Mouse (Mus musculus): ENCODE data around the gene Ube2q2.
A peak's percentile ranks its signal among the peaks of the same experiment; 100 is the strongest.
"Not testable (repeated sequence)": the region's sequence is repeated elsewhere in the genome, so short reads cannot be mapped to it uniquely, and the experiment has no call there.

The Ube2q2 gene

DNA sequence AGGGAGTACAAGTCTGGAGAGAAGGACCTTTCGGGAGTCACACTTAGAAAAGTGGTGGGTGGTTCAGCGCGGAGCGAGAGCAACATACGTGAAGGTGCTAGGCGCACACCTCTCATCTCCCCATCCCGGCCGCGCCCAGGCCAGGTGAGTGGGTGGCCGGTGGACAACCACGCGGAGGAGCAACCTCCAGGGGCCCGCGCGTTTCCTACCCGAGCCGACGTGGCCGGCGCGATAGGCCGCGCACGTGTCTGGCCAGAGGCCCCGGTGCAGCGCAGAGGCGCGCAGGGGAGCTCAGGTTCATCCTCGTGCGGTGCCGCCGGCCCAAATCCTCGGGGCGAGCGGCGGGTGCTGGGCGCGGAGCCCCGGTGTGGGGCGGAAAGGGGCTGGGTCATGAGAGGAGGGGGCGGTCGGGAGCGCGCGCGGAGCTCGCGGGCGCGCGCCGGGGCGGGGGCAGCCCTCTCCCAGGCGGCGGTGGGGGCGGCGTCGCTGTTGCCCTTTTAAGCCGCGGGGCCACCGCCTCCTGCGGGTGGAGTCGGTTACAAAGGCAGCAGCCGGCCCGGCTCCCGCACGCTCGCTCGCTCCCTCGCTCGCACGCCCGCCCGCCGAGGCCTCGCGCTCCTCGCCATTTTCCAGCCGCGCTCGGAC is at the start of gene Ube2q2:
TSS of gene Ube2q2 (plus strand) at position 1 of the 645 bp plus-strand sequence.
- peak in 1 of 2 experiments; percentile 51 for DNase-seq (ENCODE audit: low spot score in 2 of 2)

DNA sequence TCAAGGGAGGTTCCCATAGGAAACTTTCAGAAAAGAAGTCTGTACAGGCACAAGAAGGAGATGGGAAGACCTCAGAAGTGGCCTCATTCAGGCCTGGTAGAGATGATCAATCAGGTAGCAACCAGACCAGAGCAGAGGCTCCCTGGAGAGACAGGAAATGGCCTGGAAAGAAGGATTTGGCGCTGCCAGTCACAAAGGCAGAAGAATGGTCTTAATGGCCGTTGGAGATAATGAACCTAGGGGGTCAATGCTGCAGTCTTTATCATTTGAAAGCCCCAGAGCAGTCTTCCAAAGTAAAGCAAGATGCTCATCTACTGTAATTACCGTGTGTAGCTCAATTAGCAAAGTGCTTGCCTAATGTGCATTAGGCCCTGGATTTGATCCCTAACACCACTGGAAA is 47.5 kb upstream of the Ube2q2 start:
- DNase-seq (ENCODE audit: low spot score in 2 of 2), result no peak

DNA sequence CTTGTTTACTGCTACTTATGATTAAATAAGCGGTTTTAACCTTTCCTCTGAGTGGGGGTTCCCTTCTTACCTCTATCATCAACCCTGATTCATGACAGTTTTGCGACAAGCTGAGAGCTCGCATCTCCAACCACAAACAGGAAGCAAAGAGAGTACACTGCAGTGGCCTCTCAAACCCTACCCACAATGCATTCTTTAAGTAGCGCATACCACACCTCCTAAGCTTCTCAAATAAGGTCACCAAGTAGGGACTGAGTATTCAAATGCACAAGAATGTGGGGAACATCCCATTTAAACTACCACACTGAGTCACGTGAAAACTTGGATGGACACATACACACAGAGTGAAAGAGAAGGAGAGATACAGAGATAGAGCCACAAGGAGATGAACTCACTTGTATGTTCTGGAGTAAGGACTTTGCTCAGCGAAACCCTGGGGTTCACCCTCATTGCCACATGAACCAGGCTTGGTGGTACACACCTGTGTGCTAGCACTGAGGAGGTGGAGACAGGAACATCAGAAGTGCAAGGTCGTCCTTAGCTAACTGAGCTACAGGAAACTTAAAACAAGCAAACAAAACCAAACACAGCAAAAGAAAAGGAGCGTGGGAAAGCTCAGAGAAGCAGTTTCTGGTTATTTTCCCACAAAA is 46.3 kb upstream of the Ube2q2 start:
- DNase-seq (ENCODE audit: low spot score in 2 of 2), result no peak

DNA sequence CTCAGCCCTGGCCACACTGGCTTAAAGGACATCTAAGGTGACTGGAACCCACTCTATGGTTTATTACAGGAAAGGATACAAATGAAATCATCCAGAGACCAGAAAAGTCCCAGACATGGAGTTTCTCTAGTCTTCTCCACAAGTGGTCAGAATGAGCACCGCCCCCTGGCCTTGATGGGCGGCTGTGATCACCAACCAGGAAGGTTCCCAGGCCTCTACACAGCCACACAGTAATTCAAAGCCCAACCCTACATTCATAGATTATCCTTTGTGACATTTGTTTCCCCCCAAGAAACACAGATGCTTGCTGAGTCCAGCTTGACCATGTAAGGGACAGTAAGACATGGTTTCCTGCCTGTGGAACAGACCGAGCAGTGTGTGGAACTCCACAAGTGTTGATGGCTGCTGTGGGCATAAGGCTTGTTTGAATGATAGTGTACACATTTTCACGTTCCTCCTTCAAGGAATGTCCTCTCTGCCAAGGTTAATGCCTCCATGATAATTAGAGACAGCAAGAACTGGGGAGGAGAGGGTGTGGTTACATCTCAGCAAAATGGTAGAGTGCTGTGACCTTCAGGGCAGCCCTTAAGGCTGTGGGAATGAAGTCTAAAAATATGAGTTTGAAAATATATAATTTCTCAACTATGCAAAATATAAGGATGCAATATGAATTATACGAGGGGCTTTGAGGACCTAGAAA is 45.6 kb upstream of the Ube2q2 start:
- DNase-seq (ENCODE audit: low spot score in 2 of 2), result no peak

DNA sequence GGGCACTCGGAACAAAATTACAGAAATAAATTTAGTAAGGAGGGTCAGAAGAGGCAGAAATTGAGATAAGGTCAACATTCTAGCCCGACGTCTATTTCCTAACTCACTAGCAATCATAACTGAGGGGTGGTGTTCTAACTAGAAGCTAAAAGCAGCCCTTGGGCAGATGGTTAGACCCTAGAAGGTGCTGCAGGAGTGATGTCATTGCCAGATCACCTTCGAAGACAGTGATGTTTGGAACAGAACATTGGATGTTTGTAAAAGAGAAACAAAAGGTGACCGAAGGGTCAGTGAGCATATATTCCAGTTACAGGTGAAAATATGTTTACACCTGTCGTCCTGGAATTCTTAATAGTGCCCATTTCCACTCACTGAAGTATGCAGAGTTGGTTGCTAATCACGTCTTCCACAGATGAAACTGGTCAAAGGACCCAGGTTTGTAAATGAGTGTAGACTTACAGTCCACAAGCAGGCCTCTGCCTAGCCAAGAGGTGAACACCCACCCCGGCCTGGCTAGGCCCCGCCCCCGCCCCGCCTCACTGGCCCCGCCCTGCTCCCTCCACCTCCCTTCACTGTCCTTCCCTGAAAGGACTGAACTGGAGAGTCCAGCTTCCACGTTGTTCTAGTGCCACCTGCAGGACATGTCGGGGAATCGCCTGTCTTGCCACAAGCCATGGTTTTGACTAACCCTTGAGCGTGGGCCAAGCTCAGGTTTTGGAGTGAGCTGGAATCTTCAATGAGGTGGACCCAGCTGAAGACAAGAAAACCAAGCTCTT is 38.4 kb upstream of the Ube2q2 start:
- DNase-seq (ENCODE audit: low spot score in 2 of 2), result peak; percentile 31 to 88

DNA sequence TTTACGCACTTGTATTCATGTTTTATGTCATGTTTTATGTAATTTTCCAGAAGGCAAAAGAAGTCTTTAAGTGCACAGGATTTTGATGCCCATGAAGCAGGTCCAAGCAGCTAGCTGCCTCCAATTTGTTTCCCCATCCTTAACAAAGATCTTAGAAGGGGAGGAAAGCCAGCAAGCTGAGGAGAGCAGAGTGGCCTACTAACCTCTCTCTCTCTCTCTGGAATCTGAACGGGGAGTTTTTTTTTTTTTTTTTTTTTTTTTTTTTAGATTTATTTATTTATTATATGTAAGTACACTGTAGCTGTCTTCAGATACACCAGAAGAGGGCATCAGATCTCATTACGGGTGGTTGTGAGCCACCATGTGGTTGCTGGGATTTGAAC is 37.8 kb upstream of the Ube2q2 start:
- DNase-seq (ENCODE audit: low spot score in 2 of 2), result not testable (repeated sequence)

DNA sequence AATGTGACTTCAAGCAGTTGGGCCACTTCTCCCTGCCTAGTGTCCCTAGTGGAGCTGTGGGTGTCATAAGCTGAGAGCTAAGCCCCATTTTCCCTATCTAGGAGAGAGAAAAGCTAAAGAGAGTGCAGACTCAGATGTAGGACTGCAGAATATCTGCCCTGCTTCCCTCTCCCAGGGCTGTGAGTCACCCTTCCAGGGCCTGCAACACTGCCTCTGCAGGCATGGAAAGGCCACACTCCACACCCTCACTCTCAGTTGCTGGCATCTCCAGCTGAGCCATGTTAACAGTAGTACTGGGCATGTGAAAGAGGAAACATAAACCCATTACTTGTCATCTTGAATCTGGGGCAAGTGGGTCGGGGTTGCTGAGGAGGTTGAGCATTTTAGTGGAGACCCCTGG is 33.9 kb upstream of the Ube2q2 start:
- no peak for DNase-seq (ENCODE audit: low spot score in 2 of 2)

DNA sequence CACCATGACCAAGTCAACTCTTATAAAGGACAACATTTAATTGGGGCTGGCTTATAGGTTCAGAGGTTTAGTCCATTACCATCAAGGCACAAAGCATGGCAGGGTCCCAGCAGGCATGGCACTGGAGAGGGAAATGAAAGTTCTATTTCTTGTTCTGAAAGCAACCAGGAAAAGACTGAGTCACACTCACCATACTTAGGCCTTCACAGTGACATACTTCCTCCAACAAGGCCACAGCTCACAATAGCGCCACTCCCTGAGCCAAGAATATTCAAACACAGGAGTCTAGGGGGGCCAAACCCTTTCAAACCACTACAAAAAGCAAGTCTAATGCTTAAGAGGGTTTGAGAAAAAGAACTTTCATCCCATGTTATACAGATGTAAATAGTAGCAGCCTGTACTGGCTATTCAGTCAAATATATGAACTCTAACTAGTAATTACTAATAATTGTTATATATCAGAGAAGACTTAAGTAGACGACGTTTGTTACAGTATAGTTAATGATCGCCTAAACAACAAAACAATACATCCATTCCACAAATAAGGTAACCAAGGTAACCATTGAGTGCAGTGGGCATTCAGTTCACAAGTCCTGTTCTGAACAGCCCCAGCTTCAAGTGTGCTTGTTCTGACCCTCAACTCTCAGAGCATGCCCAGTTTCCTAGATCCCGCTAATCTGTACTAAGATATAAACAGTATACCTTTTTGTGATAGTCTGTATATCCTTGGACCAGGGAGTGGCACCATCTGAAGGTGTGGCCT is 31.2 kb upstream of the Ube2q2 start:
- no peak for DNase-seq (ENCODE audit: low spot score in 2 of 2)

DNA sequence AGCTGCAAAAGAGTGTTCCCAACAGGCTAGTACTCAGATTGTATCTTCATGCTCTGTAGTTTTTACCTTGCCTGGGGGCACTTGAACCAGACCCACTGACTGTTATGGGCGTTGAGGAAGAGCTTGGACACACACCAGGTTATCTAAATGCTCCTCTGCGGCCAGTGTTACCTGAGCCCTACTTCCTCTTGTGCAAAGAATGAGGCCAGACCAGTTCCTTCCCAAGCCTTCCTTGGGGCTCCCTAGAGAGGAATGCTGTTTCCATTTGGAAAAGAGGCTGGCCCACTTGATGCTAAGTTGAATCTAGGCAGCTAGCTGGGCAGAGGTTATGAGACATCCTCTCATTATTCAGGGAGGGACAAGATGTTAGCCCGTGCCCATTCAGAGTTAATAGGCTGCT is 26.1 kb upstream of the Ube2q2 start:
- no peak for DNase-seq (ENCODE audit: low spot score in 2 of 2)

DNA sequence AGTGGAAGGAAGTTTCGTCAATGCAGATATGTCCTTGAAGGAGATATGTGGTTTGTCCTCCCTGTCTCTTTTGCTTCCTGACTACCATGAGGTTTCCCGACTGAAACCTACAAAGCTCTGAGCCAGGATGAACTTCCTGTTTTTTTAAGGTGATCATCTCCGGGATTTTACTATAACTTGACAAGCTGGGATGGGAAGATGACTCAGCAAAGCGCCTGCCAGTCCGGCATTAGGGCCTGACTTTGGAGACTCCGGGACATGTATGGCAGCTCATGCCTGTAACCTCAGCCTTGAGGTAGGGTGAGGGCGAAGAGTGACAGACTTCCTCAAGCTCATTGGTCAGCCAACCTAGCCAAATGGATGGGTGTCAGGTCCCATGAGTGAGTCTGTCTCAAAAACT is 22.9 kb upstream of the Ube2q2 start:
- DNase-seq (ENCODE audit: low spot score in 2 of 2), result no peak

DNA sequence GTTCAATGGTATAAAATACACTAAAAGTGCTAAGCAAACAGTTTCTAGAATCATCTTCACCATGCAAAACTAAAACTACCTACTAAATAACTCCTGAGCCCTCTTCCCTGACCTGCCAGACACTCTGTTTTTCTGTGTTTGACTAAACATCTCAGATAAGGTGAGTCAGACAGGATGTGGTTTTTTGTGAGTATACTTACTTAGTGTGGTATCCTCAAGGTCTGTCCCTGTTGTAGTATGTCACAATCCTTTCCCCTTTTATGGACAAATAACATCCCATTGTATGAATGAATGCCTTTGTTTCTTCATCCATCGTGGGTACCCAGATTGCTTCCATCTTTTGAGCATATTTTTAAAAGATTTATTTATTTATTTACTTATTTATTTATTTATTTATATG is 22.4 kb upstream of the Ube2q2 start:
- DNase-seq (ENCODE audit: low spot score in 2 of 2), result no peak

DNA sequence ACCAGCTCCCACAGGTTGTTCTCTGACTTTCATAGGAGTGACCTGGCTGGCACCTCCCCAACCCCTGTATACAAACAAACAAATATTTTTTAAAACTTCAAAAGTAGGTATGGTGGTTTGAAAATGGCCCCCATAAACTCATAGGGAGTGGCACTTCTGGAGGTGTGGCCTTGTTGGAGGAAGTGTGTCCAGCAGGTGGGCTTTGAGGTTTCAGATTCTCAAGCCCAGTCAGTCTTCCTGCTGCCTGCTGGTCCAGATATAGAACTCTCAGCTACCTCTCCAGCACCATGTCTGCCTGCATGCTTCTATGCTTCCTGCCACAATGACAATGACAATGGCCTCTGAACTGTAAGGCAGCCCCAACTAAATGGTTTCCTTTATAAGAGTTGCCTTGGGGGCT is 16.8 kb upstream of the Ube2q2 start:
- DNase-seq (ENCODE audit: low spot score in 2 of 2), result no peak

DNA sequence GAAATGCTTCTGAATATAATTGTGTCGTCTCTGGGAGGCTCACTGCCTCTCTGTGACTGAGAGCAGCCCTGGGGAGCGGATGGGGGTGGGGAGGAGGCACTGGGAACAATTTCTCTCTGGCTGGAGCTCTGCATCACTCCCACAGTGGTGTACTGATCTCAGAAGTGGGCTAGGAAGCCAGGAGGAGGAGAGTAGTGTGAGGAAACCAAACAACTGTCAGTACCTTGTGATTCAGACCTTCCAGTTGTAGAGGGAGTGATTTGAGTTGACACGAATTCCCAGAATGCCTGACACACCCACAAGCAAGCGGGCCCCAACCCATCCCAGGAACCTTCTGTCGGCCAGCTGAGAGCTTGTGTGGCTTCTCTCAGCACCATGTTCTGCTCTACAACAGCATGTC is 12.1 kb upstream of the Ube2q2 start:
- DNase-seq (ENCODE audit: low spot score in 2 of 2), result peak in 1 of 2 experiments; percentile 16

DNA sequence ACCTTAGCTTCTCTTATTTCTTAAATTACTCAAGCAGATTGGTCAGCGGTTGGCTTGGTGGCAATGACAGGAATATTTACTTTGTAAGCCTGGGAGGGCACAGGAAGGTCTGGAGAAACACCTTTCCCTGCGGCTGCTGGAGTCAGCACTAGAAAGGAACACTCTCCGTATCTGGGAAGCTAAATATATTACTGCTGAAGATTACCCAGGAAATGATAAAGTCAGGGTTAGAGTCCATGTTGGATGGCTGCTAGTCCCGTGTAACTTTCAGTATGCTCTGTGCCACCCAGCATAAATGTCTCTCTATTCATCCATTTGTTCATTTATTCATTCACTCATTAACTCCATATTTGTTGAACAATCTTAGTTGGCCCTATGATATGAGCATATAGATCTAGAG is 11.5 kb upstream of the Ube2q2 start:
- no peak for DNase-seq (ENCODE audit: low spot score in 2 of 2)

DNA sequence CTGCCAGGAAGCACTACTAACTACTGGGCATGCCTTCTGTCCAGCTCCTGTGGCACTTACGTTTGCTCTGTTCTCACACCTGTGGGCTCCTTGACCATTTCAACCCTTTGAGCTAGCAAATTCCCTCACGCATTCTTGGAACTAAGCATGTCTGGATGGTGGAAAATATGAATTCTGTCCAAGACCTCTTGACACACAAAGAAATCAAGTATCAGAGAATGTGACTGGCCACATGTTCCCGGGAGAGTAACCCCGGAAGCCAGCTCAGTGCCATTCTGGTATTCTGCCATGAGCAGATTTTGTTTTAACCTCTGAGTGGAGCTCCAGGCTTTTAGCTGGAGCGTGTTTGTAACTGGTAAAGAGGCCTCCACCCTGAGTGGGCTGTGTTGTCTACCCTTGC is 8.7 kb upstream of the Ube2q2 start:
- DNase-seq (ENCODE audit: low spot score in 2 of 2), result no peak

DNA sequence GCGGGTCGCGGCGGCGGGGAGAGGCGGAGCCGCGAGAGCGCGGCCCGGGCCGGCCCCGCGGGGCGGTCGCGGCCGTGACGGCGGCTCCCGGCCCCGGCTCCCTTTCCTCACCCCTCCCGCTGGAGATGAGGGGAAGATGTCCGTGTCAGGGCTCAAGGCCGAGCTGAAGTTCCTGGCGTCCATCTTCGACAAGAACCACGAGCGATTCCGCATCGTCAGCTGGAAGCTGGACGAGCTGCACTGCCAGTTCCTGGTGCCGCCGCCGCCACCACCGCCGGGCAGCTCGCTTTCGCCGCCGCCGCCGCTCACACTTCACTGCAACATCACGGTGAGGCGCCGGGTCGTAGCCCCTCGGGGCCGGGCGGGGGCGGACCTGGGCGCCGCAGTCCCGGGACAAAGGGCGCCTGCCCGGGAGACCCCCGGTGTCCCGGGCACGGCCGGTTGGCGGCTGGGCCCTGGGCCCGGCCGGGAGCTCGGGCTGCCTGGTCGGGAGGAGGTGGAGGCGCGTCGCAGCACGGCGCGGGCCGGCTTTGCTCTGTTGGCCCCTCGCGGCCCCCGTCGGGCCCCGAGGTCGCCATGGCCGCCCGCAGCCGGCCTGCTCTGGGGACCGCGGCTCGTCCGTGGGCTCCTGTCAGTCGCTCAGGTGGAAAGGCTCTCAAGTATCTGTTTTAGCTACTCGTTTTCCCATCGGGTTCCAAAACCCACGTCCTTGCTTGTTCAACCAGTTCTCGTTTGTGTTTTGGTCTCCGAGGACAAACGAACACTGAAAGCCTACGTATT is 1.0 kb downstream of the Ube2q2 start:
- DNase-seq (ENCODE audit: low spot score in 2 of 2), result no peak

DNA sequence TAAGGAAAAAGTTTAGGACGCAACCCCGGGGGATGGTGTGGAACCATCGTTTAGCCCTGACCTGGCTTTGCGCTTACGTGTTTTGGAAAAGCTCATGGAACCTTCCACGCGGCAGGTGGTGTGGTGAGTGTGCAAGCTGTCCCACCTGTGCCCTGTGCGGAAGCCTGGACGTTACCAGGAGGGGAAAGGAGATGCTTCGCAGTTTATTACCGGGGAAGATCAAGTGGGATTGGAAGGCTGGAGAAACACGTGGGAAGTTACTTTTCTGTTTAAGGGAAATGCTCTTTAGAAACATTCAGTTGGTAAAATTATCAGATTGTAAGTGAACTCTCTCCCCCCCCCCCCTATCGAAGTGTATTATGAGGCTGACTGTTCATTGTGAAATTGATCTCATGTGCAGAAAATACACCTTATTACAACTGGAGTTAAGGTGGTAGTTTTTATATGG is 1.6 kb downstream of the Ube2q2 start:
- peak in 1 of 2 experiments; percentile 16 for DNase-seq (ENCODE audit: low spot score in 2 of 2)

DNA sequence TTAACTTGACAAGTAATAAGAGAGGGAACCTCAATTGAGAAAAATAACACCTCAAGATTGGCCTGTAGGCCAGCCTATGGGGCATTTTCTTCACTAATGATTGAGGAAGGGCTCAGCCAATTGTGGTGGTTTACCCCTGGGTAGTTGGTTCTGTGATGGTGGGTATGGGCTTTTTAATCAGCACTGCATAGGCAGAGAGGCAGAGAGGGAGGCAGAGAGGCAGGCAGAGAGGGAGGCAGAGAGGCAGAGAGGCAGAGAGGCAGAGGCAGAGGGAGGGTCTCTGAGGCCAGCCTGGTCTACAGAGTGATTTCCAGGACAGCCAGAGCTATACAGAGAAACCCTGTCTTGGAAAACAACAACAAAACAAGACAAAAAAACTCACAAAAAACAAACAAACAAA is 2.4 kb downstream of the Ube2q2 start:
- no peak for DNase-seq (ENCODE audit: low spot score in 2 of 2)

DNA sequence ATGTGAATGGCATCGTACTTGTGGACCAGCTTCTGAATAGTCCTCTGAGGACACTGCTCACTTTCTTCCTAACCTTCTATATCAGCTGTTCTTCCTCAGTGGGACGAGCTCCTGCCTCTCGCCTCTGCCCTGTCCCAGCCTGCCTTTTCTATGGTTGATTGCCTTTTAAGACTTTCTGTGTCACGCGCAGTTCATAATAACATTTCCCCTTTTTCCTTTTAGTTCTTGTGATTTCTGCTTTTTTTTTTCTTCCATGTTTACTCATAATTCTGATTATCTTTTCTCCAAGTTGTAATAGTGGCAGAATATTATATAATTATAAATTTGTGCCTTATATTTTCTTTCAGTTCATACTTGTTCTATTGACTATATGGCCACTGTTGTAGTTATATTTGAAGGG is 4.3 kb downstream of the Ube2q2 start:
- no peak for DNase-seq (ENCODE audit: low spot score in 2 of 2)

DNA sequence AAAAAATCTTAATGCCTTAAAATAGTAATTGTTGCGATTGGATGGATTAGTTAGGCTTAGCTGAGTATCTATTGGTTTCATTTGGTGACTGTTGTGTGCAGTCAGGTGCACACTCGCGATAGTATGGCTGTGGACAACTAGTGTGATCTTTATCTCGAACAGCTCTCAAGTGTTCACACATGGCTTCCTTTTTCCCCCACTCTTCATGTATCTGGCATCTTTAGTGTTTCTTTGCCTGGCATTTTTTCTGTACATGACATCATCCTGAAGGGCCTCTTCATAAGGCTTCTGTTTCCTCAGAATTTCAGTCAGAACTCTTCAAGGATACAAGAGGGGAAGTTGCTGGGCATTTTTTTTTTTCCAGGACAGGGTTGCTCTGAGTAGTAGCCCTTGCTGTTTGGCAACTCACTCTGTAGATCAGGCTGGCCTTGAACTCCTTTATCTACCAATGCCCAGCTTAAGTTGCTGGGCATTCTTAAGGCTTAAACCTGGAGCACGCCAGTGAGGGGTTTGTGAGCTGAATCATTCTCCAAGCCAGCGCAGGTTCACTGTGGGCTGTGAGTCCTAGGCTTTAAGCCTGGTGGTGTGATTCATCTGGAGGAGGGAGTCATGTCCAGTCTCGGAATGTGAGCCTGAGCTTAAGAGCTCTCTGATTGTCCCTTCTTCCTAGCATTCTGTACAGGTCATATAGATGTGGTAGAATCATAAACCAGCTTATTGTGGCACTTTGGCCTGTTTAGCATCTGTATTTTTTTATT is 22.2 kb downstream of the Ube2q2 start:
- no peak for DNase-seq (ENCODE audit: low spot score in 2 of 2)
